Mouse (Mus musculus) kidney, adult 2 months (tissue): ENCODE results near the gene Dntt. TPM values are rescaled to one million over a fixed set of nuclear protein-coding genes. Genes with fewer than 3 reads are reported as not detected.

Source experiments
- DNase-seq: peaks from one replicate; pipeline ENCODE4 v3.0.0; 2021
- H3K27ac ChIP-seq: fragments of 200-500 bp; 2 replicates; pipeline ENCODE4 v1.5.1; 2012; ENCODE audit warnings: low read depth, low read length, control low read depth, inconsistent platforms; ENCODE audit not compliant: insufficient read depth
- H3K27me3 ChIP-seq: fragments of 200-500 bp; replicated peaks from 2 replicates; pipeline ENCODE4 v1.6.1; 2012; ENCODE audit warnings: mild to moderate bottlenecking, moderate library complexity, low read length, inconsistent platforms; ENCODE audit not compliant: control insufficient read depth, insufficient read depth
- H3K36me3 ChIP-seq: fragments of 200-500 bp; 2 replicates; pipeline ENCODE4 v1.6.1; 2012; ENCODE audit warnings: mild to moderate bottlenecking, moderate library complexity, low read length, inconsistent platforms; ENCODE audit not compliant: control insufficient read depth, insufficient read depth
- H3K4me1 ChIP-seq: fragments of 200-500 bp; 2 replicates; pipeline ENCODE4 v1.6.1; 2011; ENCODE audit warnings: low read length; ENCODE audit not compliant: control insufficient read depth, insufficient read depth
- H3K4me3 ChIP-seq: fragments of 200-500 bp; 2 replicates; pipeline ENCODE4 v1.5.1; 2011; ENCODE audit warnings: mild to moderate bottlenecking, low read depth, low read length, control low read depth; ENCODE audit not compliant: insufficient read depth
- CTCF ChIP-seq: fragments of 200-500 bp; conservative IDR thresholded peaks from 2 replicates; pipeline ENCODE4 v1.5.1; 2011; ENCODE audit warnings: low read depth, mild to moderate bottlenecking, control low read depth, low read length, moderate library complexity, mixed read lengths; ENCODE audit not compliant: insufficient read depth, insufficient read length
- POLR2A ChIP-seq: fragments of 200-500 bp; IDR thresholded peaks from one replicate; pipeline ENCODE4 v1.6.1; 2011; ENCODE audit warnings: low read depth, low read length, control low read depth
- WGBS: fragments of 180-500 bp; shearing (Covaris S2); methylation state at CpG from one replicate; pipeline ENCODE4 v1.1.7; 2018; 5-methylcytosine and 5-hydroxymethylcytosine counted together
- polyA plus RNA-seq: library from polyadenylated mRNA; depleted of rRNA; stranded (reverse); fragments of >200 nt; gene quantifications from 2 replicates; pipeline ENCODE4 v1.2.3, GENCODE M21; 2012

The Dntt gene
- polyA plus RNA-seq, 1 experiment, result 0.08 TPM

GRCm38 (mm10) chr19:40992096-40992495 lies 37.0 kb upstream of the Dntt start:
- Histone ChIP-seq H3K4me3 (peak overlapping the region; percentile 30), H3K27ac (no peak overlapping the region)
- 28% methylated on average over 11 of the region's 11 CpGs for WGBS

GRCm38 (mm10) chr19:40992517-40993044 lies 36.5 kb upstream of the Dntt start:
- peaks cover 10% of the 10 kb centered on the region; the same call in 1 of the 2 replicates for H3K4me1 ChIP-seq
- WGBS, result 37% methylated on average over 8 of the region's 8 CpGs
- H3K4me3 ChIP-seq, result peak overlapping the region; percentile 30
- peak overlapping the region; percentile 27 for H3K27ac ChIP-seq
- DNase-seq, result no peak
- H3K36me3 ChIP-seq, result no peaks in the 10 kb centered on the region
- H3K27me3 ChIP-seq, result no peaks in the 10 kb centered on the region
- TF ChIP-seq CTCF (no peak), POLR2A (no peak)

More at GRCm38 (mm10) chr19:40992096-40992495, 37.0 kb upstream of the Dntt start:
- H3K27me3 ChIP-seq, result no peaks in the 10 kb centered on the region
- H3K36me3 ChIP-seq, result no peaks in the 10 kb centered on the region
- DNase-seq, result no peak
- peaks cover 10% of the 10 kb centered on the region; the same call in 1 of the 2 replicates for H3K4me1 ChIP-seq
- TF ChIP-seq POLR2A (no peak), CTCF (no peak)

GRCm38 (mm10) chr19:40993356-40993755 lies 35.7 kb upstream of the Dntt start:
- Histone ChIP-seq H3K36me3 (no peaks in the 10 kb centered on the region), H3K4me1 (peaks cover 10% of the 10 kb centered on the region; the same call in 1 of the 2 replicates), H3K27ac (peak overlapping the region; percentile 77), H3K27me3 (no peaks in the 10 kb centered on the region), H3K4me3 (peak overlapping the region; percentile 41)
- TF ChIP-seq CTCF (no peak), POLR2A (no peak)
- DNase-seq, result no peak
- 58% methylated on average over 5 of the region's 5 CpGs for WGBS

- no peaks in the 10 kb centered on the region for H3K27me3 ChIP-seq
- H3K27ac ChIP-seq, result peak within 1 kb of the TSS; percentile 90
- H3K4me3 ChIP-seq, result peak within 1 kb of the TSS; percentile 41
- peaks cover 15% of the 10 kb centered on the region; the same call in 1 of the 2 replicates for H3K4me1 ChIP-seq
- peak; percentile 34 for TF ChIP-seq POLR2A
- TF ChIP-seq CTCF, result no peak
- no peaks in the 10 kb centered on the region for H3K36me3 ChIP-seq
- WGBS, result 9% methylated on average over 8 of the region's 8 CpGs
- peak; percentile 94 for DNase-seq
Measured at GRCm38 (mm10) chr19:40994057-40994585, 35.0 kb upstream of the Dntt start, which contains the start of gene Blnk. Gene Blnk, minus strand, starts transcription at chr19:40994535.

GRCm38 (mm10) chr19:40994911-40995310 lies 34.2 kb upstream of the Dntt start:
- H3K27ac ChIP-seq, result peak overlapping the region; percentile 21; the same call in 1 of the 2 replicates
- DNase-seq, result no peak
- H3K36me3 ChIP-seq, result no peaks in the 10 kb centered on the region
- TF ChIP-seq CTCF (no peak), POLR2A (no peak)
- H3K27me3 ChIP-seq, result no peaks in the 10 kb centered on the region
- 46% methylated on average over 7 of the region's 7 CpGs for WGBS
- H3K4me1 ChIP-seq, result peaks cover 15% of the 10 kb centered on the region; the same call in 1 of the 2 replicates
- no peak overlapping the region for H3K4me3 ChIP-seq

GRCm38 (mm10) chr19:40995449-40996401 lies 33.4 kb upstream of the Dntt start:
- H3K4me3 ChIP-seq, result no peak overlapping the region
- TF ChIP-seq POLR2A, result no peak
- TF ChIP-seq CTCF, result no peak
- DNase-seq, result peak; percentile 55
- H3K36me3 ChIP-seq, result no peaks in the 10 kb centered on the region
- H3K27me3 ChIP-seq, result no peaks in the 10 kb centered on the region
- 30% methylated on average over 21 of the region's 21 CpGs for WGBS
- peaks cover 15% of the 10 kb centered on the region; the same call in 1 of the 2 replicates for H3K4me1 ChIP-seq
- H3K27ac ChIP-seq, result peak overlapping the region; percentile 90
